Mouse (Mus musculus): Measurements from ENCODE around the gene Kcnk2.

DNA sequence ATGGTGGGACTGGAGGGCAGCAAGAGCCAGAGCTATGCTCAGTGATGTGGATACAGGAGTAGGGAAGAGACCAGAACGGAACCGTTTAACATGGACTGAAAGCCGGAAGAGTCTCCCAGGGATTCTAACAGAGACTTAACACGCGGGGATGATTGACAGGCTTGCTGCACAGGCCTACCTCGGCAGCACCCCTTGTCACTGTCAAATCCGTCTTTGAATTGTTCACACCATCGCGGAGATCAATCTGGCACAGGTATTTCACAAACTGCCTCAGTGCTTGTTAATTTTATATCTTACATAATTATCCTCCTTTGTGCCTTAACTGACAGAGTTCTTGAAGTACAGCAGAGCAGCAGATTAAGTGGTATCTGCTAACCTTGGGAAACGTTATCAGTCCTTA is 33.4 kb upstream of the Kcnk2 start:
- TF ChIP-seq POLR2A (IDR thresholded peaks at IDR 0.05; ENCODE audit: low read depth, low read length) = no peak
- TF ChIP-seq CTCF (IDR thresholded peaks at IDR 0.05; ENCODE audit: extremely low read depth, insufficient read depth, insufficient read length, insufficient replicate concordance) = no peak
